Mouse (Mus musculus): Measurements from ENCODE around the gene 1700086D15Rik. TPM values are rescaled to one million over a fixed set of nuclear protein-coding genes. Genes with fewer than 3 reads are reported as not detected.

The 1700086D15Rik gene
- polyA plus RNA-seq, 1 experiment from 2014 or later = not detected

GRCm38 (mm10) chr11:65126566-65126965 is 33.1 kb downstream of the 1700086D15Rik start:
- 73% methylated on average over 9 of the region's 9 CpGs for WGBS

GRCm38 (mm10) chr11:65124913-65125418 is 34.7 kb downstream of the 1700086D15Rik start:
- WGBS = 66% methylated on average over 8 of the region's 8 CpGs
- Histone ChIP-seq H3K27me3 (ENCODE audit: poor library complexity, severe bottlenecking) (no peaks in the 10 kb centered on the region), H3K4me1 (peaks cover 22% of the 10 kb centered on the region), H3K4me3 (no peak overlapping the region), H3K36me3 (replicated peaks) (no peaks in the 10 kb centered on the region), H3K27ac (0 out of 2 replicates have a peak overlapping the region, but pooled peaks have one; percentile 20), H3K9me3 (no peaks in the 10 kb centered on the region)
- DNase-seq (ENCODE audit: extremely low spot score, low spot score) = no peak

More at GRCm38 (mm10) chr11:65126566-65126965, 33.1 kb downstream of the 1700086D15Rik start:
- no peak overlapping the region for H3K4me3 ChIP-seq
- no peaks in the 10 kb centered on the region for H3K27me3 ChIP-seq (ENCODE audit: poor library complexity, severe bottlenecking)
- H3K9me3 ChIP-seq = no peaks in the 10 kb centered on the region
- no peak for DNase-seq (ENCODE audit: extremely low spot score, low spot score)
- peaks cover 22% of the 10 kb centered on the region for H3K4me1 ChIP-seq
- peak overlapping the region; percentile 17; the same call in 1 of the 2 replicates for H3K27ac ChIP-seq
- H3K36me3 ChIP-seq (replicated peaks) = no peaks in the 10 kb centered on the region

GRCm38 (mm10) chr11:65120276-65120675 is 39.4 kb downstream of the 1700086D15Rik start:
- Histone ChIP-seq H3K4me1 (peaks cover 9% of the 10 kb centered on the region), H3K36me3 (replicated peaks) (no peaks in the 10 kb centered on the region), H3K27me3 (ENCODE audit: poor library complexity, severe bottlenecking) (no peaks in the 10 kb centered on the region), H3K4me3 (no peak overlapping the region), H3K27ac (no peak overlapping the region), H3K9me3 (no peaks in the 10 kb centered on the region)
- 84% methylated on average over 4 of the region's 4 CpGs for WGBS
- no peak for DNase-seq (ENCODE audit: extremely low spot score, low spot score)

GRCm38 (mm10) chr11:65115811-65116210 is 43.9 kb downstream of the 1700086D15Rik start:
- no peak for DNase-seq (ENCODE audit: extremely low spot score, low spot score)
- Histone ChIP-seq H3K27ac (no peak overlapping the region), H3K9me3 (no peaks in the 10 kb centered on the region), H3K27me3 (ENCODE audit: poor library complexity, severe bottlenecking) (no peaks in the 10 kb centered on the region), H3K4me3 (no peak overlapping the region), H3K36me3 (replicated peaks) (no peaks in the 10 kb centered on the region), H3K4me1 (peaks cover 14% of the 10 kb centered on the region)
- WGBS = 92% methylated on average over 6 of the region's 6 CpGs

- Histone ChIP-seq H3K4me1 (peaks cover 23% of the 10 kb centered on the region), H3K27me3 (ENCODE audit: poor library complexity, severe bottlenecking) (no peaks in the 10 kb centered on the region), H3K9me3 (no peaks in the 10 kb centered on the region), H3K27ac (no peak overlapping the region), H3K36me3 (replicated peaks) (no peaks in the 10 kb centered on the region), H3K4me3 (no peak overlapping the region)
- 71% methylated on average over 4 of the region's 4 CpGs for WGBS
- DNase-seq (ENCODE audit: extremely low spot score, low spot score) = no peak
Observed at GRCm38 (mm10) chr11:65112086-65112485, 47.6 kb downstream of the 1700086D15Rik start.

- no peaks in the 10 kb centered on the region for H3K9me3 ChIP-seq
- H3K36me3 ChIP-seq (replicated peaks) = no peaks in the 10 kb centered on the region
- peaks cover 23% of the 10 kb centered on the region for H3K4me1 ChIP-seq
- no peak for DNase-seq (ENCODE audit: extremely low spot score, low spot score)
- no peak overlapping the region for H3K27ac ChIP-seq
- 79% methylated on average over 5 of the region's 5 CpGs for WGBS
- H3K27me3 ChIP-seq (ENCODE audit: poor library complexity, severe bottlenecking) = no peaks in the 10 kb centered on the region
- no peak overlapping the region for H3K4me3 ChIP-seq
Observed at GRCm38 (mm10) chr11:65111651-65112050, 48.0 kb downstream of the 1700086D15Rik start.

GRCm38 (mm10) chr11:65110058-65110457 is 49.6 kb downstream of the 1700086D15Rik start:
- Histone ChIP-seq H3K9me3 (no peaks in the 10 kb centered on the region), H3K27ac (no peak overlapping the region), H3K4me1 (peaks cover 23% of the 10 kb centered on the region), H3K4me3 (no peak overlapping the region), H3K36me3 (replicated peaks) (no peaks in the 10 kb centered on the region), H3K27me3 (ENCODE audit: poor library complexity, severe bottlenecking) (no peaks in the 10 kb centered on the region)
- no peak for DNase-seq (ENCODE audit: extremely low spot score, low spot score)
- 69% methylated on average over 10 of the region's 10 CpGs for WGBS

GRCm38 (mm10) chr11:65107734-65108171 is 51.9 kb downstream of the 1700086D15Rik start:
- Histone ChIP-seq H3K36me3 (replicated peaks) (no peaks in the 10 kb centered on the region), H3K9me3 (no peaks in the 10 kb centered on the region), H3K4me1 (peaks cover 23% of the 10 kb centered on the region), H3K27ac (no peak overlapping the region), H3K27me3 (ENCODE audit: poor library complexity, severe bottlenecking) (no peaks in the 10 kb centered on the region), H3K4me3 (no peak overlapping the region)
- DNase-seq (ENCODE audit: extremely low spot score, low spot score) = no peak
- WGBS = 76% methylated on average over 5 of the region's 5 CpGs

- no peak for DNase-seq (ENCODE audit: extremely low spot score, low spot score)
- H3K27me3 ChIP-seq (ENCODE audit: poor library complexity, severe bottlenecking) = no peaks in the 10 kb centered on the region
- no peaks in the 10 kb centered on the region for H3K36me3 ChIP-seq (replicated peaks)
- peaks cover 23% of the 10 kb centered on the region for H3K4me1 ChIP-seq
- no peak overlapping the region for H3K4me3 ChIP-seq
- WGBS = 77% methylated on average over 4 of the region's 4 CpGs
- H3K9me3 ChIP-seq = no peaks in the 10 kb centered on the region
- H3K27ac ChIP-seq = no peak overlapping the region
Observed at GRCm38 (mm10) chr11:65107151-65107550, 52.5 kb downstream of the 1700086D15Rik start.

GRCm38 (mm10) chr11:65104076-65104475 is 55.6 kb downstream of the 1700086D15Rik start:
- H3K9me3 ChIP-seq = no peaks in the 10 kb centered on the region
- no peak overlapping the region for H3K4me3 ChIP-seq
- H3K36me3 ChIP-seq (replicated peaks) = no peaks in the 10 kb centered on the region
- no peak overlapping the region for H3K27ac ChIP-seq
- H3K27me3 ChIP-seq (ENCODE audit: poor library complexity, severe bottlenecking) = no peaks in the 10 kb centered on the region
- 96% methylated on average over 3 of the region's 3 CpGs for WGBS
- DNase-seq (ENCODE audit: extremely low spot score, low spot score) = no peak
- no peaks in the 10 kb centered on the region for H3K4me1 ChIP-seq

Other genes with a start within 250 kb of the 1700086D15Rik start
- gene Elac2, start 180.9 kb downstream of the 1700086D15Rik start, polyA plus RNA-seq (2016; fragmentation: Nextera tagmentation; extraction: Ambion mirVana) = 39.9 and 40.3 TPM in 2 replicates
- gene Arhgap44, start 3.1 kb upstream of the 1700086D15Rik start, polyA plus RNA-seq (2016; fragmentation: Nextera tagmentation; extraction: Ambion mirVana) = 3.4 and 3.9 TPM in 2 replicates
- 0.36 and 0.55 TPM in 2 replicates for gene Myocd, start 110.1 kb upstream of the 1700086D15Rik start, polyA plus RNA-seq (2016; fragmentation: Nextera tagmentation; extraction: Ambion mirVana)

Measured in forebrain, embryonic 10.5 days (tissue).